Mouse (Mus musculus) brain, embryonic 18.5 days (tissue): ENCODE data around the gene Vmp1.
A peak's percentile ranks its signal among the peaks of the same experiment; 100 is the strongest.

ENCODE experiments used
- DNase-seq: peaks from one replicate; pipeline ENCODE4 v3.0.0-alpha.2; 2012; ENCODE audit warnings: low read depth, low spot score

Gene Vmp1

GRCm38 (mm10) chr11:86683395-86684125 is at the start of gene Vmp1, which contains the start of gene Ptrh2:
Gene Vmp1, minus strand, starts transcription at chr11:86683836.
Gene Ptrh2, plus strand, starts transcription at chr11:86683985.
- DNase-seq = peak; percentile 93

- no peak for DNase-seq
Measured at GRCm38 (mm10) chr11:86731443-86731842, 47.8 kb upstream of the Vmp1 start.

- no peak for DNase-seq
Measured at GRCm38 (mm10) chr11:86725607-86726006, 42.0 kb upstream of the Vmp1 start.

- DNase-seq = no peak
Measured at GRCm38 (mm10) chr11:86724982-86725381, 41.3 kb upstream of the Vmp1 start.

GRCm38 (mm10) chr11:86724004-86724403 is 40.4 kb upstream of the Vmp1 start:
- DNase-seq = no peak

GRCm38 (mm10) chr11:86719390-86719789 is 35.8 kb upstream of the Vmp1 start:
- DNase-seq = no peak

- no peak for DNase-seq
Measured at GRCm38 (mm10) chr11:86718369-86718768, 34.7 kb upstream of the Vmp1 start.

- DNase-seq = no peak
Measured at GRCm38 (mm10) chr11:86717306-86718065, 33.9 kb upstream of the Vmp1 start.

- DNase-seq = no peak
Measured at GRCm38 (mm10) chr11:86714606-86715005, 31.0 kb upstream of the Vmp1 start.

- no peak for DNase-seq
Measured at GRCm38 (mm10) chr11:86701151-86701550, 17.5 kb upstream of the Vmp1 start.

- no peak for DNase-seq
Measured at GRCm38 (mm10) chr11:86695461-86695860, 11.8 kb upstream of the Vmp1 start.

GRCm38 (mm10) chr11:86692546-86692945 is 8.9 kb upstream of the Vmp1 start:
- no peak for DNase-seq

- DNase-seq = no peak
Measured at GRCm38 (mm10) chr11:86691956-86692355, 8.3 kb upstream of the Vmp1 start.

- DNase-seq = no peak
Measured at GRCm38 (mm10) chr11:86691482-86691881, 7.8 kb upstream of the Vmp1 start.

GRCm38 (mm10) chr11:86690383-86690782 is 6.7 kb upstream of the Vmp1 start:
- no peak for DNase-seq

- no peak for DNase-seq
Measured at GRCm38 (mm10) chr11:86685366-86685765, 1.7 kb upstream of the Vmp1 start.

- no peak for DNase-seq
Measured at GRCm38 (mm10) chr11:86684126-86685012, 733 bp upstream of the Vmp1 start.

- DNase-seq = no peak
Measured at GRCm38 (mm10) chr11:86682861-86683260, 775 bp downstream of the Vmp1 start.

- DNase-seq = no peak
Measured at GRCm38 (mm10) chr11:86681423-86681822, 2.2 kb downstream of the Vmp1 start.

GRCm38 (mm10) chr11:86680729-86681128 is 2.9 kb downstream of the Vmp1 start:
- DNase-seq = no peak

- no peak for DNase-seq
Measured at GRCm38 (mm10) chr11:86678957-86679356, 4.7 kb downstream of the Vmp1 start.

- no peak for DNase-seq
Measured at GRCm38 (mm10) chr11:86675520-86675919, 8.1 kb downstream of the Vmp1 start.
